Mouse (Mus musculus): ENCODE data around the gene Akap10.
"Not testable (repeated sequence)": the region's sequence is repeated elsewhere in the genome, so short reads cannot be mapped to it uniquely, and the experiment has no call there.

Gene Akap10

DNA sequence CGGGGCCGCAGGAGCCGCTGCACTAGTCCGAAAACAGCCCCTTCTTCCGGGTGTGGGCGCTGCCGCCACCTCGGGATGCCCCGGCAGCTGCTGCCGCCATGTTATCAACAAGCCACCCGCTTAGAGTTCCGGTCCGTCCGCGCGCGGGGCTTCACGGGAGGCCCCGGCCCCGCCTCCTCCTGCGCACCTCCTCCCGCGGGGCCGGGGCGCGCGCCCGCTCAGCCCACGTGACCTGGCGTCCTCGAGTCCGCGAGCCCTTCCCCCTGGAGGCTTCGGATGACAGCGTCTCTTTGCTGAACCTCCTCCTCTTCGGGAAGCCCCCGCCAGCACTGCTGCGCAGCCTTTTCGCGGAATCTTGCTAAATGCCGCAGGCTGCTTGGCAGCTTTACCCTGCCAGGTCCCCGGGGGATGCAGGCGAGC is at the start of gene Akap10:
TSS of gene Akap10 (minus strand) at position 155 of the 420 bp plus-strand sequence.
- peak; percentile 93 for DNase-seq (ENCODE audit: low read depth)

DNA sequence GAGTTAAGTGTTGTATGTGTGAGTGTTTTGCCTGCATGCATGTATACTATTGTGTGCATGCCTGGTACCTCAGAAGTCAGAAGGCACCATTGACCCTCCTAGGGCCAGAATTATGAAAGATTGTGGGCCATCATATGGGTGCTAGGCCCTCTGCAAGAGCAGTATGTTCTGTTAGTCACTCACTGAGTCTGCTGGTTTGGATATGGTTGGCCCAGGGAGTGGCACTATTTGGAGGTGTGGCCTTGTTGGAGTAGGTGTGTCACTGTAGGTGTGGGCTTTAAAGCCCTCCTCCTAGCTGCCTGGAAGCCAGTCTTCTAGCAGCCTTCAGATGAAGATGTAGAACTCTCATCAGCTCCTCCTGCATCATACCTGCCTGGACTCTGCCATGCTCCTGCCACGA is 45.7 kb upstream of the Akap10 start:
- no peak for DNase-seq (ENCODE audit: low read depth)

DNA sequence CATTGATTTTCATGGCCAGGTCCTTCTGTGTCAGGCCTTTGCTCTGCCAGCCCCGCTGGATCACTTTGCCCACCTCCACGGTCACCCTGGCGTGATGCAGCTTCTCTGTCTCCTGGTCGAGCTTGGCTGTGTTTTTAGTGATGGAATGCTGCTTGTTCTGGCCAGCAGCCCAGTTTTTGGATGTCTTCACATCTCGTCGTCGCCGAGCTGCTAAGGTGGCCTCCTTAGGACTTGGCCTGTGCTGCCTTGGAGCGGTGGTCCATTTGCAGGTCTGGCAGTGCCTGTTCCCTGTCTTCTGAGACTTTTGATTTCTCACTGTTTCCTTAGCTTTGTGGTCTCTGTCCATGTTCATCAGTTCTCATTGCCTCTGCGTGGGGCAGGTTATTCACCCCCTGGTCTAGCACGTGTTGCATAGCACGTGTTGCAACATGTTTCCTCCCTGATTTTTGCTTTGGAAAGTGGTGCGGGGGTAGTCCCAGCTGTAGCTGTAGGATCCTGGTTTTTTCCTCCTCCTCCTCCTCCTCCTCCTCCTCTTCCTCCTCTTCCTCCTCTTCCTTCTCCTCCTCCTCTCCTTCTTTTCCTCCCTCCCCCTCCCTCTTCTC is 44.2 kb upstream of the Akap10 start:
- DNase-seq (ENCODE audit: low read depth) = no peak

DNA sequence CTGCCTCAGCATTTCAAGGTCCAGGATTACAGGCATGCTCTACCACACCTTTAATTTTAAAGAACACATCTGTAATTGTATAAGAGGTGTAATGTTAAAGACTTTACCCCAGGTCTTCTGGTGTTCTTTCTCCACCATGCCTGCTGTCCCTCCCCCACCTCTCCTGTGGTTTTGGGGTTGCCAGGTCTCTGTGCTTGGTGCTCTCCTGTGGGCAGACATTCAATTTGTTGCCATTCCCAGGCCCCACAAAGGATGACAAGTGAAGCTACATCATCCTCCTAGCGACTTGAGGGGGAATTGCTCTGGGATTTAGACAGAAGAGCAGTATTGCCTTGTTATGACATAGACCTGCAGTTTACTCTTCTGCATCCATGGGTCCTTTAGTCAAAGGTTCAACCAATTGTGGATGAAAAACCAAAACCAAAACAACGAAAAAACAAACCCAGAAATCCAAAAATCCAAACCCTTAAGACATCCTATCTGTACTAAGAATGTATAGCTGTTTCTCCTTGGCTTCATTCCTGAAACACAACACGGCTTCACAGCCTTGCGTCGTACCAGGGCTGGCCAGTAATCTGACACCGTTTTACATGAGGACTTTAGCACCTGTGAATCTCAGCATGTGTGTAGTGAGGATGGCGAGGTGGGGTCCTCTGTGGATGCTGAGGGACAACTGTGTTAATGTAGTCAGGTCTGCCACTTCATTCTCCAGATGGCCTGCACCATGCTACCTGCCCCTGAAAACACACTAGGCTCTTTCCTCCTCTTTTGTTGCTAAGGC is 41.6 kb upstream of the Akap10 start:
- no peak for DNase-seq (ENCODE audit: low read depth)

DNA sequence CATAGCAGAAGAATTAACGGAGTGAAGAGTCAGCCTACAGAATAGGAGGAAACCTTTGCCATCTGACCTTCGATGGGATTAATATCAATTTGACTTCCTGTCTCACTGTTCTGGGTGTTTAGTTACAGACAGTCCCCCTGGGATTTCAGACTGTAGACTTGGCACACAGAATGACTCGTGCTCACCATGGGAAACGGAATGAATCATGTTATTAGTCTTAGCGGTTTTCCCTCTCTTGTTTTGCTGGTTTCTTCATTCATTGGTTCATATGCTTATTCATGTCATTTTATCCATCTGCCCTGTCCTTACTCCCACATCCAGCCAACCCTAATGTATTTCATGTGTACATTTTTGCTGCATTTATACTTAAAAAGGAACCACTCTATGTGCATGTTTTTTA is 40.8 kb upstream of the Akap10 start:
- no peak for DNase-seq (ENCODE audit: low read depth)

DNA sequence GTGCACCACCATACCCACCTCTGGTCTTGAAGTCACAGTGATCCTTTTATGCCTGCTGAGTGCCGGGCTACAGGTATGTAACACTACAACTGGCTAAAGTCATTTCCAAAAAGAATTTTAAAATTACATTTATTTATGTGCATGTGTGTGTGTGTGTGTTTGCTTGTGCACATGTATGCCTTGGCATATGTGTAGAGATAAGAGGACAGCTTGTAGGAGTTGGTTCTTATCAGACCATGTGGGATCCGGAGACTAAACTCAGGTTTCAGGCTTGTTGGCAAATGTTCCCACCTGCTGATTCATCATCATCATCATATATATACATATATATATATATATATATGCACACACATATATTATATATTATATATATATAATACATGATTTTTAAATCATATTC is 38.8 kb upstream of the Akap10 start:
- no peak for DNase-seq (ENCODE audit: low read depth)

DNA sequence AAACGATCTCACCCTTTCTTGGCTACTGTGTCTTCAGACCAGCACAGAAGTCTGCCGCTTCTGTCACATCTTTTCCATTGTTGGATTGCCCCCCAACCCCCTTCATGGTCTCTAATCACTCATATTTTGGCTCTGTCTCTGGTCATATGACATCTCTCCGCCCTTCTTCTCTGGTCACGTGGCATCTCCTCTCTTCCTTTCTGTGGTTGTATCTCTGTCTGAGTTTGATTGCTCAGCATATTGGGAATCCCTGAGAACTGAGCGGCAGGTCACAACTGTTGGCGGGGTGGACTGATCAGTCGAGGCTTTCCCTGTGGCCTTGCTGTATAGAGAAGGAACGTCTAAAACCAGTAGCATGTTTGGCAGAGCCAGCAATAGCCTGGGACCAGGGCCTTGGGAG is 37.0 kb upstream of the Akap10 start:
- no peak for DNase-seq (ENCODE audit: low read depth)

DNA sequence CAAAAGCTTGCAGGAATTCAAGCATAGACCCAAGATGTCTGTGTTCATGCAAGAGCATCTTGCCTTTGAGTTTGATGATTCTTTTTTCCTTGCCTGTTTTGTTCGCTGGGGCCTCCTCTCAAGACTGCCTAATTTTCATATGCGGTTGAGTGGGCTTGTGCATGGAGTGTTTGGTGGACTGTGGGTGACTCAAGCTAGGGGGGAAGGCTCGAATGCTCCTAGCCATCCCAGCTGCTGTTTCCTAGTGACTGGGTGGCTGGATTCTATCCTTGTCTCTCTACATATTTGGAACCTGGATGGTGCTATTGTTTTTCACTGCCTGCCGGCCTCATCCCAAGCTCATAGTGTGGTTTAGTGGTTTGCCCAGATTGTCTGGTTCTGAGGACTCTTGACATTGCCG is 34.6 kb upstream of the Akap10 start:
- DNase-seq (ENCODE audit: low read depth) = no peak

DNA sequence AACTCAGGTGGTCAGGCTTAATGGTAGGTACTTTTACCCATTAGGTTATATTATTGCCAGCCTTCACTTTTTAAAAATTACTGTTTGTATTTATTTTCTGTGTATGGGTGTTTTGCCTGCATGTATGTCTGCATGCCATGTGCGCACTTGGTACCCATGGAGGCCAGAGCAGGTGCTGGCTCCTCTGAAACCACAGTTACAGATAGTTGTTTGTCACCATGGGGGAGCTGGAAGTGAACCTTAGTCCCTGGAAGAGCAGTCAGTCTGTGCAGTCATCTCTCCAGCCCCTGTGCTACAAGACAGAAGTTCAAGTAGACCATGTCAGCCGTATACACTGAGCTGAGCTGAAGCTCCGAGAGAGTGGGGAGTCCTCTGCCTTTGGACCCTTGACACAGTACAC is 33.1 kb upstream of the Akap10 start:
- no peak for DNase-seq (ENCODE audit: low read depth)

DNA sequence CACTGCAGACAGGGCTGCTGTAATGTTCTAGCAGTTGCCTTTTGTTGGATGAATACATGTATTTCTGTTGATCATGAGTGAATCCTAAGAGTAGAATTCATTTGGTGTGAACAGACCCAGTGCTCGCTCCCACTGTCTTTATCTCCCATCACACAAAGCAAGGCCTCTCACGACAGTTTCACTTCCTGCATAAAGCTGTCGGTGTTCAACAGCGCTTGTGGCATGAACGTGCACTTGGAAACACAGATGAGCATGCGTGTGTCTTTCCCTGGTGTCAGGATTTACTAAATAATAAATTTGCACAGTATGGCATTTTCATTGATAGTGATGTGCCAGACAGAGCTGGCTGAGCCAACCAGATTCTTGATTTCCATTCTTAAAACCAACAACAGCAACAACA is 32.6 kb upstream of the Akap10 start:
- DNase-seq (ENCODE audit: low read depth) = no peak

DNA sequence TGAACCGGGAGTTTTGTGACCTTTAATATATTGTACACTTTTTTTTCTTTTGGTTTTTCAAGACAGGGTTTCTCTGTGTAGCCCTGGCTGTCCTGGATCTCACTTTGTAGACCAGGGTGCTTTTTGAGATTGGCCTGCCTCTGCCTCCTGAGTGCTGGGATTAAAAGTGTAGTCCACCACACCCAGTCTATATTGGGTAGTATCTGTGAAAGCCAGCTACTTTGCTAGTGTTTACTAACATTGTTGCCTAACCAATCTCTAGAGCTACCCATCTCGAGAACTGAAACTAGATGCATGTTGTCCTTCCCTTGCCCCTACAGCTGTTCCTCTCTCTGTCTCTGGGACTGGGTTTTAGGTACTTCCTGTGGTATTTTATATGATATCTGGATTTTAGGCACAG is 30.0 kb upstream of the Akap10 start:
- DNase-seq (ENCODE audit: low read depth) = no peak

DNA sequence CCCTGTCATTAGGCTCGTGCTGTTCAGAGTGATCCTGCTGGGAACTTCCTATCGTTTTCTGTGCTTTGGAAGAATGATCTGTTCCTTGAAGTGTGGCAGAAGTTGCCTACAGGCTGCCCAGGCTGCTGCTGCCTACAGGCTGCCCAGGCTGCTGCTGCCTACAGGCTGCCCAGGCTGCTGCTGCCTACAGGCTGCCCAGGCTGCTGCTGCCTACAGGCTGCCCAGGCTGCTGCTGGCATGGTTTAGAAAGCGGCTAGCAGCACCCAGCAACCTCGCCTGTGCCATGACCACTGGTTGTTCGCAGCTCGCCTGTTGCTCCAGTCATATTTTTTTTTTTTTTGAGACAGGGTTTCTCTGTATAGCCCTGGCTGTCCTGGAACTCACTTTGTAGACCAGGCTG is 28.7 kb upstream of the Akap10 start:
- not testable (repeated sequence) for DNase-seq (ENCODE audit: low read depth)

DNA sequence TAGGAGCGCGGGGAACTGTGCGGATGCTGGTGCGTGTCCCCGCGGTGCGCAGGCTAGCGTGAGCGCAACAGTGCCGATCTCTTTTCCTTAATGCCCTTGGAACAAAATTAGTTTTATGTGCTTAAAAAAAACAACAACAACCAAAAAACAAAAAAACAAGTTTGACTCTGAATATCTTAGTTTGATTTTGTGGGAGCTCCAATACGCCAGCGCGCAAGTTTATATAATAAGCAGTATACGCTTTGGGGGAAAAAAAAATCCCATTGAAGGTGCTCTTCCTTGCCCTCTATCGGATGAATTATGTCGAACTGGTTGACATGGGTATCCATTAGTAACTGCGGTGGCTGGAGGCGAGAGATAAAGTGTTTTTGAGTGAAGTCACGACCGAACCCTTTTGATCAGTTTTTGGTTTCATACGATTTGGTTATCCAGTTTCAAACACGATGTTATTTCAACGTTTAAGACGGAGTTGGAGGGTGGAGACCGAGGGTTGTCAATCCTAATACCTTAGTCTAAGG is 27.3 kb upstream of the Akap10 start:
- DNase-seq (ENCODE audit: low read depth) = peak; percentile 68

DNA sequence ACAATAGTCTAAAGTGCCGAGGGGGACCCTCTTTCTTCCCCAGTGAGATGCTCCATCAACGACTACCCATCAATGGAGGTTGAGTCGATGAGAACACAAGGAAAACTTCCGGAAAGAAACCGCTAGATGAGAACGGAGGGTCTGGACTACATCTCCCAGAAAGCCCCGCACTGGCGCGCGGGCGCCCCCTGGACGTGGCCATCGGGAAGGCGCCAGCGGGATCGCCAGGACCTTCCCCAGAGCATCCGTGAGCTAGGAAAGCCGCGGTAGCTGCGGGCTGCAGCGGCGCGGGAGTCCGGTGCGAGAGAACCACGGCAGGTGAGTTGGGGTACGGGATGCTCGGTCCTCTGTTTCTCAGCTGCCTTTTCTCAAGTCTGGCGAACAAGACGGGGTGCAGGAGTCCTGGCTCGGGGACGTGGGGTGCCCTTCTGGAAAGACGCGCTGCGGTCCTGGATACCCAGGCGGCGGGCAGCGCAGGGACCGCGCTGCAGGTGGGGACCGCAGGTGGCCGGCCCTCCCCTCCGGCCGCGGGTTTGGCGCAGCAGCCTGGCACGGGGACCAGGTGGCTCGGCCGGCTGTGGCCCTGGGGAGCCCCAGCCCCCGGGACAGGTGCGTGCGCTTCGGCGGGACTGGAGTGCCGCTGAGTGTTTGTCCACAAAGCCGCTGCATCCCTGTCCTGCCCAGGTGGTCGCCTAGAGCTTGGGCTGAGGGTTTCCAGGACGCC is 26.7 kb upstream of the Akap10 start, which contains the start of gene Specc1:
TSS of gene Specc1 (plus strand) at position 192 of the 724 bp plus-strand sequence.
- peak; percentile 78 for DNase-seq (ENCODE audit: low read depth)

DNA sequence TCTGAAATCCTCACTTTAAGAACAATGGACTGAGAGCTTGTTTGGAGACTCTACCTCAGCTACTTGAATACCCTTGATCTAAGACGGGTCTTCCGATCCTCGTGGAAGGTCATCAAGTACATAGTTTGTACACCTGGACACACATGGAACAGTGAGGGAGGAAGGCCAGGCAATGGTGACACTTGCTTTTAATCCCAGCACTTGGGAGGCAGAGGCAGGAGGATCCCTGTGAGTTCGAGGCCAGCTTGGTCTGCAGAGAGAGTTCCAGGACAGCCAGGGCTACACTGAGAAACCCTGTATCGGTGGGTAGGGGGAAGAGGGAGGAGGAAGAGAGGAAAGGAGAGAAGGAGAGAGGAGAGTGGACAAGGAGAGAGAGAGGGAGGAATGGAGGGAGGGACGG is 25.9 kb upstream of the Akap10 start:
- no peak for DNase-seq (ENCODE audit: low read depth)

DNA sequence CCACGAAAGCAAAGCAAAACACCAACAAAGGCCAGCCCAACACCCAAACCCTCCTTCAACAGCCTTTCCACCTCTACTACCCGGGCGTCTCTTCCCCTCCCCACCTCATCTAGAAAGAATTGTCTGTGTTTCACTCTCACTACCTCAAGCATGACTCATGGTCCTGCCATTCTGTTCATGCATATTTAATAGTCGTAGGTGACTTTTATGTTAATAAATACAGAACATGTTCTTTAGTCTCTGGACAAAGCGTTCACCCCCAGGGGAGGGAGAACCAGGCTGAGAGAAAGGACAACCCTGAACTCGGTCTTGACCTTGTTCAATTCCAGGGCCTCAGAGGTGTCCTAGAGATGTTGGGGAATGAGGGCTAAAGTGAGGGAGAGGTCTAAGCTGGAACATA is 25.1 kb upstream of the Akap10 start:
- DNase-seq (ENCODE audit: low read depth) = no peak

DNA sequence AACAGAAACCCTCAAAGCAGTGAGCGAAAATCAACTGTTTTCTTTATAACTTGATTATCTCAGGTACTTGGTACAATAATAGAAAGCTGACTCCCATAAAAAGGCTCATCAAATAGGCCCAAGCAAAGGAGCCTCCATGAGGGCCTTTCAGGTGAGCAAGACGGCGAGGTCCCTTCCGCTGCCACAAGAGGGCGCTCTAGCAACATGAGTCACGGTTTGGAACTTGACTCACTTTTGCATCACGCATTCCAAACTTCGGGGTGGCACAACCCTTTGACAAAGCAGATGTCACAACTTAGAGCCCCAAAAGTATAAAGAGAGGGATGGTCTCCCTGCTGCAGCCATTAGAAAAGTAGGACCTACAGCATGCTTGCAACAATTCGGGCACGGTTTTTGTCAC is 20.6 kb upstream of the Akap10 start:
- DNase-seq (ENCODE audit: low read depth) = peak; percentile 84

DNA sequence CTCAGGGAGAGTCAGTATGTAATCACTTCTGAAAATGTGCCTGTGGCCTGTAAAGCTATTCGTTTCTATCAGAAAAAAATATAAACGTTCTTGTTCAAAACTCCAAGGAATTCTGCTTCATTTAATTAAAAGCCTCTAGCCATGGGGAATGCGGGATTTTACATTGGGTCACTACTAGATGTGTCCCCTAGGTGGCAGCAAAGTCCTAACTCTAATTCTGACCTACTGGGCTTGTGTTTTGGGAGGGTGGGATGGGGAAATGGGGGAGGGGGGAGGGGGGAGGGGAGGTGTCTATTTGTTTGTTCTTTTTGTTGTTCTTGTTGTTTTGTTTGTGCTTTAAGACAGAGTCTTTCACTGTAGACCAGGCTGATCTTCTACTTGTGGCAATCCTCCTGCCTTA is 19.3 kb upstream of the Akap10 start:
- DNase-seq (ENCODE audit: low read depth) = no peak

DNA sequence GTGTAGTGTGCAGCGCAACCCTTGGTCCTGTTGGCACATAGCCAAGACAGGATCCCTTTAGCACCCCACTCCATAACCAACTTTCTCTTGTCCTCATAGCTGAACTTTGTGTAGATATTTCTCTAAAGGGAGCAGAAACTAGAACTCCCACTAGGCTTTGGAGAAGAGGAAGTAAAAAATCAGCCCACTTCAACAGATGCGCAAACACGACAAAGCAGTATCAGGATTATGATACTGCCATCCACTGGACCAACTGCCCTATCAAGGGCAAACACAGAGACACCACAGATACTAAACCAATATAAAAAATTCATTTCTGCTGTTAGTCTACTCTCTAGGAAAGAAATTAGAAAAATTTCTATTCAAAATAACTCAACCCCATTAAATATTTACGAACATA is 16.6 kb upstream of the Akap10 start:
- DNase-seq (ENCODE audit: low read depth) = no peak

DNA sequence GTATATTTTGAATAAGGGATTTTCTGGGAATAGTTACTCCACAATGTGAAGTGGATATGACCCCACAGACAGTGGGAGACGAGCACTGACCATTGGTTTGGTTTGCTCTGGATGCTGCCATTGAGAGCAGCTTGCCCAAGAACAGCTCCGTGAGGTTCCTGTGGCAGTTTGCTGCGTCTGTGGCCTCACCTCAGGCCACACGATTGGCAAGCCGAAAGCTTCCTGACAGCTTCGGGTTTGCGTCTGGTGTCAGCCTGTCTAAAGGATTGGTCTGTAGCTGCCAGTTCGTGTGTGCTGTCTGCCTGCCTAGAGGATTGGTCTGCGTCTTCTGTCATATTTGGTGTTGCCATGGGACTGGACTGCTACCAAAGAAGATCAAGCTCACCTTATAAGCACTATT is 14.4 kb upstream of the Akap10 start:
- DNase-seq (ENCODE audit: low read depth) = no peak

DNA sequence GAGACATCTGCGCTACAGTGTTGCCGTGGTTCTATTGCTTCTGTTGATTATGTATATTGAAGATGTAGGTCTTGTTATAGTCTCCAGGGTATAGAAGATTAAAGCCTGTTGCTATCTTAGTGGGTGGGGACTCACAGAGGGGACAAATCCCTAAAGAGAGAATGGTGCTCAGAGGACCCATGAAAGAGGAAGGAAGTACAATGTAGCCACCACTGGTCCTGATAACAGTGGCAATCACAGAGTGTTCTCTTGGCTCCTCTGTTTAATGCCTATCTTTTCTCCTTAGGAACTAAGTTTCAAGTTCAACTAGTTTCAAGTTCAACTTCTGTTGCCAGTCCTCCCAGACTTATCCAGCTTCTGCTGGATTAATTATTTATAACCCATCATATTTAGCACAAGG is 12.9 kb upstream of the Akap10 start:
- no peak for DNase-seq (ENCODE audit: low read depth)

DNA sequence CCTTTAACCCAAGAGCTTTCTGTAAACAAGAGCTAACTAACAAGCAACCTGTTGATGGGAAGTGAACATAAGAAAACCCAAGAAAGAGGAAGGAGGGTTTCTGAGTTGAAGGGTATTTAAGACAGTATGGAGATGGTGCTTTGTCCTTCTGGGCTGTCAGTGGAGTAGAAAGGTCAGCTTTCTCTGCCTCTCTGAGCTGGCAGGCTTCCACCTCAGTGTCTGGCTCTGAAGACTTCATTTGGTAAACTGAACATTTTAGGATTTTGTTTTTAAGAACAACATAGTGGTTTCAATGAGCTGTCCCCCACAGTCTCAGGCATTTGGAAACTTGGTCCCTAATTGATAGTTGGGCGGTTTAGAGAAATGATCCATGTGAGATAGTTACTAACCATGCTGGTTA is 7.7 kb upstream of the Akap10 start:
- DNase-seq (ENCODE audit: low read depth) = no peak

All from c-Kit-positive CD71-negative TER-119-negative erythroid progenitor cells, embryonic 14.5 days (primary cell).